Mouse (Mus musculus) heart, adult 2 months (tissue): ENCODE results near the gene Tmem131l.
"Not testable (repeated sequence)": the region's sequence is repeated elsewhere in the genome, so short reads cannot be mapped to it uniquely, and the experiment has no call there.

Source experiments
- CTCF ChIP-seq: fragments of 200-600 bp; IDR thresholded peaks from 2 replicates; pipeline ENCODE4 v1.8.1; 2022; ENCODE audit warnings: antibody characterized with exemption, mild to moderate bottlenecking, moderate library complexity
- EP300 ChIP-seq: fragments of 200-500 bp; IDR thresholded peaks from 2 replicates; pipeline ENCODE4 v1.6.1; 2011; ENCODE audit warnings: low read depth, low read length, control low read depth; ENCODE audit not compliant: insufficient read depth
- POLR2A ChIP-seq: fragments of 200-500 bp; IDR thresholded peaks from 2 replicates; pipeline ENCODE4 v1.6.1; 2011; ENCODE audit warnings: mild to moderate bottlenecking, low read depth, low read length, control low read depth; ENCODE audit not compliant: insufficient read depth

DNA sequence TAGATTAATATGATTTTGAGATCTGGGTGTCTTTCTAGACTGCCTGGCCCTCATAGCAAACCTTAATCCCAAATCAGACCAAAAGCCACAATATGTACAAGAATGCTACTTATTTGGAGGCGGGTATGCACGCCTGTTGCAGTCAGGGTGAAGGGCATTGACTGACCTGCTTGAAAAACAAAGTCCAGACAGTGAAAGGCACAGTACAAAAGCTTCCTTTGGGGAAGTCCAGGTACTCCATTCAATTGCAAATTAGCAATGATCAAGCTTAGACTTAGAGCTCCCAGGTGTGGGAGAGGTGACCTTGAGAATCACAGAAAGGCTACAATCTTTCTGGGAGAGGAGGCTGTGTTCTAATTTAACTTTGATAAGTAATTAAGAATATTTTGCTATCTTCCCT, 167.1 kb downstream of the Tmem131l start:
- not testable (repeated sequence) for TF ChIP-seq CTCF, POLR2A, EP300
